In genomic region chr3:31228487-31228886, GRCm38 (mm10) we compare ENCODE assay signal across 22 mouse cellular contexts.
DNase-seq lines count a peak whose midpoint lies in the region; ATAC-seq and TF ChIP-seq lines count a peak whose summit lies in the region.
"Had no signal": no experiment of that assay in that cellular context is flagged by ENCODE, and none has a peak within 500 bp of the region (broad histone marks: within the 10 kb centered on the region; RNA-seq: fewer than 3 reads in every experiment).

No protein-coding gene starts in this region.

- DNase-seq in layer of hippocampus, adult 2 months (ENCODE audit: low spot score in 2 of 2), result no peak
- no peak for DNase-seq in layer of hippocampus, postnatal 14 days (ENCODE audit: low spot score in 2 of 2)
- no peak for DNase-seq in midbrain, postnatal 0 days (ENCODE audit: low spot score)
- DNase-seq in brain, embryonic 14.5 days (ENCODE audit: low read depth), result peak; percentile 17
- DNase-seq: adrenal gland, postnatal 14 days; cerebellum, adult 18-20 months; cerebellum, adult 9-11 months; cerebellum, postnatal 36 days; gastrocnemius, adult 2 months; gastrocnemius, postnatal 25 days had no signal

- no peak overlapping the region for H3K4me2 ChIP-seq in forebrain, embryonic 13.5 days
- H3K4me2 ChIP-seq in forebrain, embryonic 16.5 days (ENCODE audit: low read length), result no peak overlapping the region
- H3K4me2 ChIP-seq in midbrain, embryonic 15.5 days, result no peak overlapping the region
- no peak overlapping the region for H3K4me2 ChIP-seq in midbrain, postnatal 0 days (ENCODE audit: low read depth, low read length, poor library complexity, severe bottlenecking)
- H3K4me2 ChIP-seq: embryonic facial prominence, embryonic 15.5 days; forebrain, embryonic 12.5 days; heart, embryonic 12.5 days; hindbrain, embryonic 15.5 days had no signal

- no peak for TF ChIP-seq POLR2A in brain, embryonic 14.5 days (IDR thresholded peaks at IDR 0.05; ENCODE audit: borderline replicate concordance, extremely low read depth, insufficient read depth, insufficient read length, poor library complexity, severe bottlenecking)

- 0 out of 2 replicates have a peak, but pooled peaks cover 2% of the 10 kb centered on the region for H3K4me1 ChIP-seq in forebrain, embryonic 13.5 days
- H3K4me1 ChIP-seq in forebrain, embryonic 16.5 days (replicated peaks; ENCODE audit: control insufficient read depth, insufficient read depth, low read length), result no peaks in the 10 kb centered on the region
- H3K4me1 ChIP-seq in midbrain, embryonic 15.5 days, result no peaks in the 10 kb centered on the region
- H3K4me1 ChIP-seq in midbrain, postnatal 0 days (ENCODE audit: insufficient read depth, low read length), result no peaks in the 10 kb centered on the region
- H3K4me1 ChIP-seq: embryonic facial prominence, embryonic 15.5 days; heart, embryonic 12.5 days; hindbrain, embryonic 15.5 days had no signal

- no peak for TF ChIP-seq CTCF in layer of hippocampus, adult 2 months (conservative IDR thresholded peaks at IDR 0.05)
- TF ChIP-seq CTCF in midbrain, postnatal 0 days (IDR thresholded peaks at IDR 0.05), result no peak
- TF ChIP-seq CTCF in brain, embryonic 14.5 days (IDR thresholded peaks at IDR 0.05; ENCODE audit: borderline replicate concordance, extremely low read depth, insufficient read depth, insufficient read length), result no peak

- peak; percentile 51; the same call in 1 of the 2 replicates for ATAC-seq in forebrain, embryonic 13.5 days
- ATAC-seq in forebrain, embryonic 16.5 days, result no peak
- ATAC-seq in midbrain, embryonic 15.5 days (replicated peaks), result peak; percentile 50; the same call in 1 of the 2 replicates
- ATAC-seq in midbrain, postnatal 0 days (ENCODE audit: low FRiP score), result no peak
- ATAC-seq: activated CD4-positive, CD25-positive, alpha-beta regulatory T cell, adult 4 months; inflammation-experienced regulatory T-cells, adult 6 months; Patski had no signal

- 20% methylated on average over 2 of the region's 2 CpGs for WGBS in forebrain, embryonic 13.5 days
- WGBS in forebrain, embryonic 16.5 days, result 23% methylated on average over 2 of the region's 2 CpGs
- 46% methylated on average over 2 of the region's 2 CpGs for WGBS in midbrain, embryonic 15.5 days
- WGBS in midbrain, postnatal 0 days, result 30% methylated on average over 2 of the region's 2 CpGs

- H3K9me3 ChIP-seq in forebrain, embryonic 13.5 days (replicated peaks), result no peaks in the 10 kb centered on the region
- H3K9me3 ChIP-seq in forebrain, embryonic 16.5 days (ENCODE audit: control insufficient read depth, low read length), result 0 out of 2 replicates have a peak, but pooled peaks cover 2% of the 10 kb centered on the region
- H3K9me3 ChIP-seq in midbrain, embryonic 15.5 days, result no peaks in the 10 kb centered on the region
- H3K9me3 ChIP-seq in midbrain, postnatal 0 days (ENCODE audit: low read length), result 0 out of 2 replicates have a peak, but pooled peaks cover 4% of the 10 kb centered on the region
- H3K9me3 ChIP-seq: embryonic facial prominence, embryonic 15.5 days; forebrain, embryonic 12.5 days; hindbrain, embryonic 15.5 days had no signal

- H3K27ac ChIP-seq in forebrain, embryonic 13.5 days, result no peak overlapping the region
- H3K27ac ChIP-seq in forebrain, embryonic 16.5 days (ENCODE audit: low read length), result no peak overlapping the region
- H3K27ac ChIP-seq in layer of hippocampus, adult 2 months, result peak overlapping the region; percentile 72
- H3K27ac ChIP-seq in midbrain, embryonic 15.5 days, result no peak overlapping the region
- H3K27ac ChIP-seq in midbrain, postnatal 0 days (ENCODE audit: low read depth, low read length), result no peak overlapping the region
- H3K27ac ChIP-seq: embryonic facial prominence, embryonic 15.5 days; forebrain, embryonic 12.5 days; gastrocnemius, adult 2 months; hindbrain, embryonic 15.5 days had no signal

- H3K9ac ChIP-seq in forebrain, embryonic 13.5 days, result no peak overlapping the region
- H3K9ac ChIP-seq in forebrain, embryonic 16.5 days (replicated peaks; ENCODE audit: low read depth, low read length), result no peak overlapping the region
- H3K9ac ChIP-seq in midbrain, embryonic 15.5 days, result no peak overlapping the region
- no peak overlapping the region for H3K9ac ChIP-seq in midbrain, postnatal 0 days (replicated peaks; ENCODE audit: low read length, poor library complexity, severe bottlenecking)
- H3K9ac ChIP-seq: embryonic facial prominence, embryonic 15.5 days; forebrain, embryonic 12.5 days; heart, embryonic 12.5 days; hindbrain, embryonic 15.5 days had no signal

- 0 out of 2 replicates have a peak, but pooled peaks cover 7% of the 10 kb centered on the region for H3K36me3 ChIP-seq in forebrain, embryonic 13.5 days (ENCODE audit: poor library complexity, severe bottlenecking)
- peaks cover 1% of the 10 kb centered on the region for H3K36me3 ChIP-seq in forebrain, embryonic 16.5 days (ENCODE audit: control insufficient read depth, insufficient read depth)
- H3K36me3 ChIP-seq in midbrain, embryonic 15.5 days (replicated peaks), result peaks cover 14% of the 10 kb centered on the region; the same call in 1 of the 2 replicates
- H3K36me3 ChIP-seq in midbrain, postnatal 0 days (ENCODE audit: insufficient read depth, low read length), result peaks cover 27% of the 10 kb centered on the region
- H3K36me3 ChIP-seq: embryonic facial prominence, embryonic 15.5 days; forebrain, embryonic 12.5 days; heart, embryonic 12.5 days had no signal

- no peak overlapping the region for H3K4me3 ChIP-seq in forebrain, embryonic 13.5 days
- H3K4me3 ChIP-seq in forebrain, embryonic 16.5 days (replicated peaks; ENCODE audit: low read length), result no peak overlapping the region
- H3K4me3 ChIP-seq in layer of hippocampus, adult 2 months, result no peak overlapping the region
- no peak overlapping the region for H3K4me3 ChIP-seq in midbrain, embryonic 15.5 days
- H3K4me3 ChIP-seq in midbrain, postnatal 0 days (ENCODE audit: low read depth, low read length), result no peak overlapping the region
- H3K4me3 ChIP-seq: embryonic facial prominence, embryonic 15.5 days; erythroblast, embryonic 14.5 days; forebrain, embryonic 12.5 days; gastrocnemius, adult 2 months; heart, embryonic 12.5 days; hindbrain, embryonic 15.5 days had no signal

- H3K27me3 ChIP-seq in forebrain, embryonic 13.5 days, result no peaks in the 10 kb centered on the region
- no peaks in the 10 kb centered on the region for H3K27me3 ChIP-seq in forebrain, embryonic 16.5 days (replicated peaks; ENCODE audit: control insufficient read depth, insufficient read depth, low read length)
- no peaks in the 10 kb centered on the region for H3K27me3 ChIP-seq in midbrain, embryonic 15.5 days (replicated peaks)
- H3K27me3 ChIP-seq in midbrain, postnatal 0 days (ENCODE audit: insufficient read depth, low read length), result no peaks in the 10 kb centered on the region
- H3K27me3 ChIP-seq: CH12.LX; embryonic facial prominence, embryonic 15.5 days; forebrain, embryonic 12.5 days; hindbrain, embryonic 15.5 days; Patski had no signal

Comparison
In these comparisons a context has a peak if more than half of its experiments do, and no peak if none do; other contexts are left out.
1. ATAC-seq: peak in forebrain, embryonic 13.5 days (single experiment) and midbrain, embryonic 15.5 days (single experiment); none in forebrain, embryonic 16.5 days (single experiment) and midbrain, postnatal 0 days (single experiment).